Mouse (Mus musculus): Measurements from ENCODE around the gene Eda2r.

Eda2r gene

DNA sequence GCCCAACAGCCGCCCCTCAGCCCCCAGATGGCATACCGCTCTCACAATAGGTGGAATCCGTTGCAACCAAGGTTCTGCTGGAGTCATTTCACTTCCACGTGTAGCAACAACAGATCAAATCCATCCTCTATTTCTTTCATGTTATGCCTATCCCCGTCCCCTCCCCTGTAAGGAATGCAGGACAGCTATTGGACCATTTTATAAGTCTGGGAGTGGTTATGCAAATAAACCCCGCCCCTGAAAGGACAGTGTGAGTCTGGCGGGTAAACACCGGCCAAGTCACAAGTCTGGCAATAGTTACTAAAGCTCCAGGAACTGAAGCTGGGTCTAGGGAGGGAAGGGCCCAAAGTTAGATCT is at the start of gene Eda2r:
Gene Eda2r (minus strand): TSS at position 152 of the 357 bp plus-strand sequence.
- DNase-seq (ENCODE audit: low read depth, low spot score), result no peak

DNA sequence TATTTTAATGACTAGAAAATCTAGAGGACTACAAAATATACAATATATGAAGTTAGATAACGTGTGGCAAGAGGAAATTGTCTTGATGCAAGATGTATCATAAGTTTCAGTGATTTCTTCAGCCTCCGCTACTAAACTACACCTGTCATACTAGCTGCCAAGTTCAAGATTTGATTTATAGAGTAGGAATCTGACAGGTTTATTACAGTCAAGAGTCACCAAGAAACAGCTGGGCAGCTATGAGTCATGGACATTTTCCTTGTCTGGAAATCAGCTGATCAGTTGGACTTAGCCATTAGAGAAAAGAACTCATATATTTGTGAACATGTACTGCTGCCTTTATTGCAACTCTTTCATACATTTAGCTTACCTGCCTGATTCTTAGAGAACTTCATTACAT is 20.9 kb upstream of the Eda2r start:
- no peak for DNase-seq (ENCODE audit: low read depth, low spot score)

- DNase-seq (ENCODE audit: low read depth, low spot score), result no peak
Observed at GRCm38 (mm10) chrX:97378076-97378475, 1.1 kb upstream of the Eda2r start.

DNA sequence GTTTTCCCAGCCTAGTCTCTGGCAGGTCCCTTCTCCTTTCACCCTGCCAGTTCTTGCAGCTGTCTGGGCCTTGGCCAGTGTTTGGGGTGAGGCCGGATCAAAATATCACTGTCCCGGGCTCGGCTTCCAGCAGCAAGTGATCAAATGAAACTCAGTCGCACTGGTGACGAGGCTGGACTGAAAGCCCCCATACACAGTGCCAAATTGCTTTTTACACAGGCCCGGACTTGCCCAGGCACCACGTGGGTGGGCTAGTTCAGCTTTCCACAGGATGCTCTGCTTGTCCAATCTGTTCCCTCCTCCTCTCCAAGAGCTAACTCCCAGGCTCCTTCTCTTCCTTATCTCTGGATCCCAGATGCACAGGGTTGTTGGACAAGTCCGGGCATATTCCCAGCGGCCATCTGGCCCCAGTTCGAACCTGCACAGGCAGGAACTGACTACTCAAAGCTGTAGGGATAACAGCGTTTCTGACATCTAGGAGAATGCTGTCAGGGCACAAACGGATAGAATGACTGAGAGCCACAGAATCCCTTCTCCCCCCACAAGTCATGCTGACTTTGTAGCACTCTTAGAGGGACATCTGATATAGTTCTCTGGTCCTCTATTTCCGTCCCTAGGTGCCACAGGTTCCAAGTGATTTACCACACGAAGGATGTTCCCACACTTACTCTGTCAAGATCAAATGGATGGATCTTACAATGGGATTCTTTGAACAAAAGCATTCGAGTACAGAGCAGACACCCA is 523 bp downstream of the Eda2r start:
- DNase-seq (ENCODE audit: low read depth, low spot score), result no peak

GRCm38 (mm10) chrX:97372826-97373225 is 4.2 kb downstream of the Eda2r start:
- DNase-seq (ENCODE audit: low read depth, low spot score), result no peak

DNA sequence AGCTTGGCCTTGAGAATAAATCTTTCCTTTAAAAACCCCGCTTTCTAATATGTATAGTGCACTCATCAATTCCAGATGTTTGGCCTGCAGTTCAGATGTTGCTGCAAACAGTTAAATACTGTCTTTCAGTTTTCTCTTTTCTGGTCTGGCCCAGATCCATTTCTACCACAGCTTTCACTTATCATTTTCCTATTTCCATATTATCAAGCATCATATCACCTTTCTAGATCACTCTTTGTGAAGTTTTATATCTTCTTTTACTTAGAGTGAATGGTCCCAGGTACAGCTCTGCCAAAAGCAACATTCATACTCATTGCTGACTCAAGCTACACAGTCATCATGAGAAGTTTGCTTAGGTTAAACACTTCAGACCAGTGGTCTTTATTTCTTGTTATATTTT is 7.8 kb downstream of the Eda2r start:
- DNase-seq (ENCODE audit: low read depth, low spot score), result no peak

GRCm38 (mm10) chrX:97368741-97369140 is 8.3 kb downstream of the Eda2r start:
- DNase-seq (ENCODE audit: low read depth, low spot score), result no peak

GRCm38 (mm10) chrX:97360919-97361318 is 16.1 kb downstream of the Eda2r start:
- no peak for DNase-seq (ENCODE audit: low read depth, low spot score)

DNA sequence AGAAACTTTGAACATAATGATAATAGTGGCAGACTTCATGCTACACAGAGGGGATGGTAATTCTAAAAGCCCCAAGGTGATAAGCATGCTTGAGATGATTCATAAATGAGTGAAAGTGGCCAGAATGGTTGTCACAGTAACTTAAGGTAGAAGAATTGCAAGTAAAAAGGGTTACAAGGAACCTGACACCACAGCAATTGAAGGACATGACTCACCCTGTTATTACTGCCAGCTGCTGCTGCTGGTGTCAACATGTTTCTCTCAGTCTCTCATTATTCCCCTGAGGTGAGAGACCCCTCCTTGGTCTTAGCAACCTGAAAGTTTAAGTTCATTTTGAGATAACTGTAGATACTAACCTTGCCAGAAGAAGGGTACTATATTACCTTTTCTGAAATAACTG is 49.1 kb downstream of the Eda2r start:
- no peak for DNase-seq (ENCODE audit: low read depth, low spot score)
